Mouse (Mus musculus) intestine, postnatal 0 days (tissue): Measurements from ENCODE around the gene Rps24. TPM values are rescaled to one million over a fixed set of nuclear protein-coding genes. Genes with fewer than 3 reads are reported as not detected.
A peak's percentile ranks its signal among the peaks of the same experiment; 100 is the strongest.

Experiments
- ATAC-seq: fragments of 200-750 bp; cut with Nextera tagmentation; 2 replicates; pipeline ENCODE4 v1.8.0; 2017; ENCODE audit warnings: mild to moderate bottlenecking, moderate TSS enrichment, moderate library complexity
- H3K27ac ChIP-seq: fragments of 300-500 bp; sonication (generic); 2 replicates; pipeline ENCODE4 v1.5.1; 2014; ENCODE audit warnings: mild to moderate bottlenecking, low read depth, low read length, moderate library complexity
- H3K27me3 ChIP-seq: fragments of 300-500 bp; sonication (generic); replicated peaks from 2 replicates; pipeline ENCODE4 v1.6.1; 2014; ENCODE audit warnings: low read length, mixed read lengths; ENCODE audit not compliant: control insufficient read depth, insufficient read depth
- H3K36me3 ChIP-seq: fragments of 300-500 bp; sonication (generic); 2 replicates; pipeline ENCODE4 v1.6.1; 2014; ENCODE audit warnings: mild to moderate bottlenecking, moderate library complexity; ENCODE audit not compliant: control insufficient read depth, insufficient read depth
- H3K4me1 ChIP-seq: fragments of 300-500 bp; sonication (generic); replicated peaks from 2 replicates; pipeline ENCODE4 v1.6.1; 2014; ENCODE audit warnings: antibody characterized with exemption, low read length, mixed read lengths; ENCODE audit not compliant: control insufficient read depth, insufficient read depth
- H3K4me2 ChIP-seq: fragments of 300-500 bp; sonication (generic); replicated peaks from 2 replicates; pipeline ENCODE4 v1.6.1; 2014; ENCODE audit warnings: low read depth, mild to moderate bottlenecking, moderate library complexity
- H3K4me3 ChIP-seq: fragments of 300-500 bp; sonication (generic); 2 replicates; pipeline ENCODE4 v1.5.1; 2014; ENCODE audit warnings: low read depth, low read length
- H3K9ac ChIP-seq: fragments of 300-500 bp; sonication (generic); 2 replicates; pipeline ENCODE4 v1.6.1; 2014; ENCODE audit warnings: mild to moderate bottlenecking, low read depth, low read length
- H3K9me3 ChIP-seq: fragments of 300-500 bp; sonication (generic); 2 replicates; pipeline ENCODE4 v1.6.1; 2016; ENCODE audit warnings: mixed run types; ENCODE audit not compliant: control insufficient read depth
- CTCF ChIP-seq: sonication (generic); IDR thresholded peaks from 2 replicates; pipeline ENCODE4 v1.5.1; 2016; ENCODE audit warnings: low read depth, mild to moderate bottlenecking, control low read depth, antibody characterized with exemption, moderate library complexity
- WGBS: fragments of 180-500 bp; shearing (Covaris S2); extraction: QIAGEN DNeasy Blood & Tissue Kit; methylation state at CpG from one replicate; pipeline ENCODE4 v1.1.7; 2014; 5-methylcytosine and 5-hydroxymethylcytosine counted together
- polyA plus RNA-seq: library from polyadenylated mRNA; unstranded; fragments of >200 nt; fragmentation: Nextera tagmentation; extraction: Ambion mirVana; gene quantifications from 2 replicates; pipeline ENCODE4 v1.2.1, GENCODE M21; 2015

Gene Rps24
- polyA plus RNA-seq, 1 experiment from 2014 or later = 766 TPM

DNA sequence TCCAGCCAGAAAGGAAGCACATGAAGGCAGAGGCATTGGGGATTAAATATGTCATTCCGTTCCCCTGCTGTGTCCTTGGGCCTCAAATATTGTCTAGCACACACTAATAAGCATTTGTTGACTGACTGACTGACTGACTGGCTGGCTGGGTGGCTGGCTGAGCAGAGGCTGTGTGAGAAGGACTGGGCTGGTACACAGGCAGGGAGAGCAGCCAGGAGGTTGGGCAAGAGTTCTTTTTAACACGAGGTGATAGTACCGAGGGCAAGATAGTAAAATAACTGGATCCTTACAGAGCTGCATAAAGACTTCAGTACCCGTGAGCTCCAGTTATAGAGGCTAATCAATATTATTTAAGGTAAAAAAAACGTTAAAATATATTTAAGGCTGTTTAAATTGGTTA lies 22.6 kb downstream of the Rps24 start:
- Histone ChIP-seq H3K4me1 (no peaks in the 10 kb centered on the region; the same call in 1 of the 2 replicates), H3K27me3 (no peaks in the 10 kb centered on the region), H3K4me3 (no peak overlapping the region), H3K9ac (no peak overlapping the region), H3K36me3 (no peaks in the 10 kb centered on the region), H3K27ac (no peak overlapping the region), H3K9me3 (peaks cover 3% of the 10 kb centered on the region; the same call in 1 of the 2 replicates), H3K4me2 (no peak overlapping the region)
- TF ChIP-seq CTCF = no peak
- no peak for ATAC-seq
- 58% methylated on average over 5 of the region's 5 CpGs for WGBS

DNA sequence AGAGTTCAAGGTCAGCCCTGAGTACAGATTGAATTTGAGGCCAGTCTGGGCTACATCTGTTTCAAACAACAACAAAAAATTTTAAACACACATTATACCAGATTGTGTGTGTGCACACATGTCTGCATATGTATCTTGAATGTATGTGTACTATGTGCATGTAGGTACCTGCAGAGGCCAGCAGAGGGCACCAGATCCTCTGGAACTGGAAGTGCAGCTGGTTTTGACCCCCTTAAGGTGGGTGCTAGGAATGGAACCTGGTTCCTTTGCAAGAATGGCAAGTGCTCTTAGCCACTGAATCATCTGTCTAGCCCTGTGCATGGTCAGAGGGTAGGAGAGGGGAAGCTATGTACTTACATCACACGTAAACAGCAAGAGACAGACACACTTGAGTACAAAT lies 23.3 kb downstream of the Rps24 start:
- H3K27ac ChIP-seq = no peak overlapping the region
- no peak for ATAC-seq
- no peak overlapping the region for H3K4me3 ChIP-seq
- H3K4me1 ChIP-seq = no peaks in the 10 kb centered on the region; the same call in 1 of the 2 replicates
- H3K27me3 ChIP-seq = no peaks in the 10 kb centered on the region
- peak; percentile 61 for TF ChIP-seq CTCF
- 97% methylated on average over 1 of the region's 1 CpGs for WGBS
- H3K36me3 ChIP-seq = no peaks in the 10 kb centered on the region
- no peak overlapping the region for H3K9ac ChIP-seq
- peaks cover 3% of the 10 kb centered on the region; the same call in 1 of the 2 replicates for H3K9me3 ChIP-seq
- no peak overlapping the region for H3K4me2 ChIP-seq

DNA sequence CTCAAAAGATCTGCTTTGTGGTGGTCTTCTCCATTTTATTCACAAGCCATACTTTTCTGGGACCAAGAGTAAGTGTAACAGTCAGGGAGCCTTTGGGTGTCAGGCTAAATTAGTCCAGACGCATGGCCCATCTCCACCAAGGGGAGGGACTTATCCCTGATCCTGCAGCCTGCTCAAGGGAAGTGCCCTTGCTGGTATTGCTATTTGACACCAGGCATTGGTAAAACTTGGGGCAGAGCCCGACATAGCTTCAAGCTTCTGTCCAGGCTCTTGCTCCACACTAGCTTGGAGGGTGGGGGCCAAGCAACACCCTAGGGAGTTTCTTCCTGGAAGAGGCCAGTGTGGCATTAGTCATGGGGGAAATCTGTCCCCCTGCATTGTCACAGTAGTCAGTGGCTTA lies 23.8 kb downstream of the Rps24 start:
- Histone ChIP-seq H3K4me1 (no peaks in the 10 kb centered on the region; the same call in 1 of the 2 replicates), H3K36me3 (no peaks in the 10 kb centered on the region), H3K9me3 (peaks cover 3% of the 10 kb centered on the region; the same call in 1 of the 2 replicates), H3K27me3 (no peaks in the 10 kb centered on the region), H3K4me2 (no peak overlapping the region), H3K27ac (no peak overlapping the region), H3K9ac (no peak overlapping the region), H3K4me3 (no peak overlapping the region)
- no peak for ATAC-seq
- TF ChIP-seq CTCF = no peak
- 88% methylated on average over 2 of the region's 2 CpGs for WGBS

DNA sequence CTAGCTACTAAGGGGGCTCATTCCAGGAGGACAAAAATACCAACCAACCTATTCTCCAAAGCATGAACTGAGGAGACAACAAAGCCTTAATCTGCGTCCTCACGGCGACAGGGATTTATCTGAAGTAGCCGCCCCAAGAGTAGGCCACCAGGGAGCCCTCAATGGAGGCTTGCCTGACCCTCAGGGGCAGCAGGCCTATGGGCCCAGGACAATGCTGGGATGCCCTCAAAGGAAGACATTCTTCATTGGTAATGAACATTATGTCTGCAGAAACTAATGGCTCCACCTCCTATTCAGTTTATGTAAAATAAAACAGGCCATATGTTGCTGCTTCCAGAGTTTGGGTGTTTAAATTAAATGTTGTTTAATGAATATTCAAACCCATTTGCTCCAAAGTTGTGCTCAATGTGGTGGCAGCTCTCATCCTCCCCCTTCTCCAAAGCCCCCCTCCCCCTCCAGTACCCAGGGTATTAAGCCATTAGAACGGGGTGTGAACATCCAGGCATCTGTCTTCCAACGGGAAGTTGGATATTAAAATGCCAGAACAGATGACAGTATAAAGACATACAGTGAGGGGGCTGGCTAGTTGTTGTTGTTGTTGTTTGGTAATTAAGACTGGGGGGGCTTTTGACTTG lies 25.7 kb downstream of the Rps24 start:
- H3K27ac ChIP-seq = no peak overlapping the region
- no peaks in the 10 kb centered on the region; the same call in 1 of the 2 replicates for H3K4me1 ChIP-seq
- H3K4me2 ChIP-seq = no peak overlapping the region
- no peak overlapping the region for H3K9ac ChIP-seq
- WGBS = 74% methylated on average over 6 of the region's 6 CpGs
- no peaks in the 10 kb centered on the region for H3K27me3 ChIP-seq
- ATAC-seq = no peak
- TF ChIP-seq CTCF = no peak
- H3K4me3 ChIP-seq = no peak overlapping the region
- H3K9me3 ChIP-seq = peaks cover 3% of the 10 kb centered on the region; the same call in 1 of the 2 replicates
- H3K36me3 ChIP-seq = no peaks in the 10 kb centered on the region

DNA sequence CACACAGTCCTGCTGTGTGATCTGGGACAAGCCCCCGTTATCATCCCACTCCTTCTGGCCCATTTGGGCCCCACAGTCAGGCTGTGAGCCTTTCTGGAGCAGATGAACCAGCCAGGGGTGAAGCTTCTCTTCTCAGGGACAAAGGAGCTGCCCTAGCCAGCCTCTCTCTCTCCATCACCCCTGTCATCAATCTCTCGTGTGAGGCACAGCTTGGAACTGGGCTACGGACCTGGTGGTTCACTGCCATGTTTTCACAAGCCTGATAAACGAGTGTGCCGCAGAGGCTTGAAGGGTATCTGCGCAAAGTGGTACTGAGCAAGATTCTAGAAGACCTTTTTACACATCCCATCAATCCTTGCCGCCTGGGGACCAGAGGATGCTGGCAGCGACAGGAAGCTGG lies 34.7 kb downstream of the Rps24 start:
- no peaks in the 10 kb centered on the region for H3K27me3 ChIP-seq
- TF ChIP-seq CTCF = no peak
- no peak for ATAC-seq

DNA sequence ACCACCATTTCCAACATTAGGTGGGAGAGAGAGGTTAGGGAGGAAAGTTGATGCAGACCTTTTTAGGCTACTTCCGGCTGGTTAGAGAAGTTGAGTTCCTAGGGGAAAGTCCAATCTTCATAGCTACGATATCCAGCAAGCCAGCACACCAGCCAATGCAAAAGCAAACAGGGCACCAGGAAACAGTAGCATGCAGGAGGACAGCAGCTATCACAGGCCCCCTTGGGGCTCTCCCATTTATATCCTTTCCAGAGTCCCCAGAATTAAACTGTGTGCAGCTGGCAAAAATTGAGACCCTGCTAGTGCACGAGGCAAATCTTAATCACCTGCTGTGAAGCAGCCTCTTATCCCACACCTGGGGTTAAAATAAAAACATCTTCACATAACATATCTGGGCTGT lies 38.2 kb downstream of the Rps24 start:
- H3K36me3 ChIP-seq = no peaks in the 10 kb centered on the region
- H3K27ac ChIP-seq = no peak overlapping the region
- H3K9ac ChIP-seq = no peak overlapping the region
- no peak overlapping the region for H3K4me3 ChIP-seq
- peaks cover 3% of the 10 kb centered on the region; the same call in 1 of the 2 replicates for H3K4me1 ChIP-seq
- no peak overlapping the region for H3K4me2 ChIP-seq
- no peaks in the 10 kb centered on the region for H3K9me3 ChIP-seq
- H3K27me3 ChIP-seq = no peaks in the 10 kb centered on the region
- ATAC-seq = peak; percentile 38; the same call in 1 of the 2 replicates
- no peak for TF ChIP-seq CTCF
- WGBS = 45% methylated on average over 3 of the region's 3 CpGs

More for the DNA sequence above, 34.7 kb downstream of the Rps24 start:
- Histone ChIP-seq H3K9ac (no peak overlapping the region), H3K27ac (no peak overlapping the region), H3K36me3 (no peaks in the 10 kb centered on the region), H3K9me3 (no peaks in the 10 kb centered on the region), H3K4me3 (no peak overlapping the region), H3K4me1 (no peaks in the 10 kb centered on the region; the same call in 1 of the 2 replicates), H3K4me2 (no peak overlapping the region)
- 64% methylated on average over 8 of the region's 8 CpGs for WGBS
